Mouse (Mus musculus): ENCODE data around the gene Ift88.

GRCm38 (mm10) chr14:57484183-57484582 lies 60.3 kb downstream of the Ift88 start:
- TF ChIP-seq GATA1 (IDR thresholded peaks at IDR 0.05; ENCODE audit: borderline replicate concordance, low read length) (no peak), FLI1 (IDR thresholded peaks at IDR 0.05; ENCODE audit: low read length) (no peak)

Data from megakaryocyte, embryonic 14.5 days (primary cell).